Mouse (Mus musculus): ENCODE measurements around the gene Gpr162.

- TF ChIP-seq MXI1 (IDR thresholded peaks at IDR 0.05; ENCODE audit: low read depth, low read length) (no peak), MYC (IDR thresholded peaks at IDR 0.05; ENCODE audit: low read depth, low read length) (no peak), ZNF384 (IDR thresholded peaks at IDR 0.05; ENCODE audit: low read depth, low read length) (no peak), CTCF (conservative IDR thresholded peaks at IDR 0.05 in 1 of 2, IDR thresholded peaks at IDR 0.05 in 1 of 2; ENCODE audit: low read depth in 2 of 2, low read length in 2 of 2) (no peak), EP300 (IDR thresholded peaks at IDR 0.05; ENCODE audit: low read length) (no peak), JUND (conservative IDR thresholded peaks at IDR 0.05; ENCODE audit: low read depth, low read length) (no peak), ZC3H11A (IDR thresholded peaks at IDR 0.05; ENCODE audit: low read depth, low read length) (no peak), E2F4 (IDR thresholded peaks at IDR 0.05; ENCODE audit: insufficient replicate concordance, low read depth, low read length) (no peak), HCFC1 (IDR thresholded peaks at IDR 0.05; ENCODE audit: low read depth, low read length) (no peak), MAZ (IDR thresholded peaks at IDR 0.05; ENCODE audit: low read depth, low read length) (no peak)
These were observed 9.1 kb downstream of the Gpr162 start for GRCm38 (mm10) chr6:124854647-124855046.
